Mouse (Mus musculus) lung, embryonic 14.5 days (tissue): Measurements from ENCODE around the gene Mr1. TPM values are rescaled to one million over a fixed set of nuclear protein-coding genes. Genes with fewer than 3 reads are reported as not detected.
"Not testable (repeated sequence)": the region's sequence is repeated elsewhere in the genome, so short reads cannot be mapped to it uniquely, and the experiment has no call there.

Experiments
- ATAC-seq: fragments of 200-750 bp; cut with Nextera tagmentation; 2 replicates; pipeline ENCODE4 v1.8.0; 2017; ENCODE audit warnings: mild to moderate bottlenecking, moderate TSS enrichment, moderate library complexity; ENCODE audit not compliant: insufficient read depth
- DNase-seq: peaks from one replicate; pipeline ENCODE4 v3.0.0-alpha.2; 2015
- H3K27ac ChIP-seq: fragments of 300-500 bp; sonication (generic); 2 replicates; pipeline ENCODE4 v1.5.1; 2014; ENCODE audit warnings: low read depth, mild to moderate bottlenecking, moderate library complexity
- H3K27me3 ChIP-seq: fragments of 300-500 bp; sonication (generic); 2 replicates; pipeline ENCODE4 v1.6.1; 2014; ENCODE audit warnings: low read length, control low read depth; ENCODE audit not compliant: insufficient read depth
- H3K36me3 ChIP-seq: fragments of 300-500 bp; sonication (generic); 2 replicates; pipeline ENCODE4 v1.6.1; 2014; ENCODE audit warnings: control low read depth; ENCODE audit not compliant: insufficient read depth
- H3K4me1 ChIP-seq: fragments of 300-500 bp; sonication (generic); 2 replicates; pipeline ENCODE4 v1.6.1; 2014; ENCODE audit warnings: antibody characterized with exemption, control low read depth; ENCODE audit not compliant: insufficient read depth
- H3K4me2 ChIP-seq: fragments of 300-500 bp; sonication (generic); 2 replicates; pipeline ENCODE4 v1.6.1; 2014; ENCODE audit warnings: mild to moderate bottlenecking
- H3K4me3 ChIP-seq: fragments of 300-500 bp; sonication (generic); 2 replicates; pipeline ENCODE4 v1.5.1; 2014; ENCODE audit warnings: low read depth, low read length
- H3K9ac ChIP-seq: fragments of 300-500 bp; sonication (generic); 2 replicates; pipeline ENCODE4 v1.6.1; 2014
- H3K9me3 ChIP-seq: fragments of 300-500 bp; sonication (generic); 2 replicates; pipeline ENCODE4 v1.6.1; 2016; ENCODE audit warnings: low read depth, low read length, control low read depth
- CTCF ChIP-seq: IDR thresholded peaks from 2 replicates; pipeline ENCODE4 v1.5.1; 2016; ENCODE audit warnings: antibody characterized with exemption, low read depth
- WGBS: fragments of 180-500 bp; shearing (Covaris S2); extraction: QIAGEN DNeasy Blood & Tissue Kit; methylation state at CpG from one replicate; pipeline ENCODE4 v1.1.7; 2014; 5-methylcytosine and 5-hydroxymethylcytosine counted together
- polyA plus RNA-seq: library from polyadenylated mRNA; unstranded; fragments of >200 nt; fragmentation: Nextera tagmentation; extraction: Ambion mirVana; gene quantifications from 2 replicates; pipeline ENCODE4 v1.2.1, GENCODE M21; 2014

Gene Mr1
- polyA plus RNA-seq, 1 experiment from 2014 or later: 13.6 TPM

DNA sequence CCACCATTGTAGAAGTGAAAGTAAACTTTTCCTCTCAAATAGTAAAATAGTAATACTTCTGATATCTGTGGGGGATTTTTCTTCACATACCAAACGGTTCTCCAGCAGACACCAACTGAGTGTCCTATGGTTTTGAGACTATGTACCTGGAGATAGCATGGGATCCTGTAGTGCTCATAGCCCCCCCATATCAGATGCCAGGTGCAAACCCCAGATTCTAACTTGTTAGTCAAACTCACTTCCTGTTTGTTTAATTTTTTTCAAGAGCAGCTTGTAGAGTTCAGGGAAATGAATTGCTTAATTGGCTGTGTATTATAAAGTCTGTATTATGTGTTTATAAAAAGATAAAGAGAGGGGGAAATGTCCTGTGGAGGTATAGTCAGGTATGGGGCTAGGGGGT, 27.8 kb upstream of the Mr1 start:
- WGBS: 72% methylated on average over 1 of the region's 1 CpGs
- Histone ChIP-seq H3K27me3 (no peaks in the 10 kb centered on the region), H3K4me3 (no peak overlapping the region), H3K4me1 (no peaks in the 10 kb centered on the region), H3K4me2 (no peak overlapping the region), H3K9ac (no peak overlapping the region), H3K27ac (no peak overlapping the region), H3K36me3 (peaks cover 36% of the 10 kb centered on the region; the same call in 1 of the 2 replicates), H3K9me3 (no peaks in the 10 kb centered on the region)
- DNase-seq (no peak), ATAC-seq (no peak)
- TF ChIP-seq CTCF: no peak

DNA sequence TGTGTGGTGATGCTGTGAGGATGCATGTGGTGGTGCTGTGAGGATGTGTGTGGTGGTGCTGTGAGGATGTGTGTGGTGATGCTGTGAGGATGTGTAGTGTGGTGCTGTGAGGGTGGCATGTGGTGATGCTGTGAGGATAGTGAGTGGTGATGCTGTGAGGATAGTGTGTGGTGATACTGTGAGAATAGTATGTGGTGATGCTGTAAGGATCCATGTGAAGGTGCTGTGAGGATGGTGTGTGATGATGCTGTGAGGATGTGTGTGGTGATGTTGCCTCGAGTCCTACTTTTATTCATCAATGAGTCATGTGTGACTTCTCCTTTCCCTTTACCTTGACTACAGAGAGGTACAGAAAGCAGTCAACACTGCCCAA, 27.0 kb upstream of the Mr1 start:
- H3K4me3 ChIP-seq, H3K4me2 ChIP-seq, H3K9me3 ChIP-seq, H3K27me3 ChIP-seq, ATAC-seq, H3K9ac ChIP-seq, H3K27ac ChIP-seq, DNase-seq, H3K4me1 ChIP-seq: not testable (repeated sequence)
- WGBS: 92% methylated on average over 1 of the region's 1 CpGs
- H3K36me3 ChIP-seq: peaks cover 28% of the 10 kb centered on the region; the same call in 1 of the 2 replicates

DNA sequence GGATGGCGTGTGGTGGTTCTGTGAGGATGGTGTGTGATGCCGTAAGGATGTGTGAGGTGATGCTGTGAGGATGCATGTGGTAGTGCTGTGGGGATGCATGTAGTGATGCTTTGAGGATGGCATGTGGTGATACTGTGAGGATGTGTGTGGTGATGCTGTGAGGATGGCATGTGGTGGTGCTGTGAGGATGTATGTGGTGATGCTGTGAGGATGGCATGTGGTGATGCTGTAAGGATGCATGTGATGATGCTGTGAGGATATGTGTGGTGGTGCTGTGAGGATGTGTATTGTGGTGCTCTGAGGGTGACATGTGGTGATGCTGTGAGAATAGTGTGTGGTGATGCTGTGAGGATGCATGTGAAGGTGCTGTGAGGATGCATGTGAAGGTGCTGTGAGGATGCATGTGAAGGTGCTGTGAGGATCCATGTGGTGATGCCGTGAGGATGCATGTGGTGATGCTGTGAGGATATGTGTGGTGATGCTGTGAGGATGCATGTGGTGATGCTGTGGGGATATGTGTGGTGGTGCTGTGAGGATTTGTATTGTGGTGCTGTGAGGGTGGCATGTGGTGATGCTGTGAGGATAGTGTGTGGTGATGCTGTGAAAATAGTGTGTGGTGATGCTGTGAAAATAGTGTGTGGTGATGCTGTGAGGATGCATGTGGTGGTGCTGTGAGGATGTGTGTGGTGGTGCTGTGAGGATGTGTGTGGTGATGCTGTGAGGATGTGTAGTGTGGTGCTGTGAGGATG, 26.5 kb upstream of the Mr1 start:
- ATAC-seq: no peak

DNA sequence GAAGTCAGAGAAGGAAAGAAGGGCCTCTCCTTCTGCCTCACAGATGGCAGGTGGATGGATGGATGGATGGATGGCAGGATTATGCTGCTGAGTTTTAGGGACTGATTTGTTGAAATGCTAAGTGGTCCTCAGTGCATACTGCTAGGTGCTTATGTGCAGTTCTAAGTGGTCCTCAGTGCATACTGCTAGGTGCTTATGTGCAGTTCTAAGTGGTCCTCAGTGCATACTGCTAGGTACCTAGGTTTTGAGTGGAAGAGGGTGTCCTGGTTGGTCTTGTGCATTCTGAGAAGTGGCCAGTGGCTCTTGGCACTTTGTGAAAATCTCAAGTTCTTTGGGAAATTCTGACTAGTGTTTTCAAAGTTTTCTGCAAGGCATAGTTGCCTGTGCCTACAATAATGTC, 23.3 kb upstream of the Mr1 start:
- Histone ChIP-seq H3K4me3 (no peak overlapping the region), H3K36me3 (0 out of 2 replicates have a peak, but pooled peaks cover 3% of the 10 kb centered on the region), H3K4me2 (no peak overlapping the region), H3K9ac (no peak overlapping the region), H3K27me3 (no peaks in the 10 kb centered on the region), H3K4me1 (no peaks in the 10 kb centered on the region; the same call in 1 of the 2 replicates), H3K27ac (no peak overlapping the region), H3K9me3 (no peaks in the 10 kb centered on the region)
- ATAC-seq (no peak), DNase-seq (no peak)
- no peak for TF ChIP-seq CTCF

More for the DNA sequence above, 26.5 kb upstream of the Mr1 start:
- DNase-seq: no peak
- no peaks in the 10 kb centered on the region for H3K27me3 ChIP-seq
- whole genome bisulfite sequencing: 72% methylated on average over 3 of the region's 3 CpGs
- no peak overlapping the region for H3K27ac ChIP-seq
- peaks cover 25% of the 10 kb centered on the region; the same call in 1 of the 2 replicates for H3K36me3 ChIP-seq
- no peaks in the 10 kb centered on the region for H3K4me1 ChIP-seq
- no peak overlapping the region for H3K9ac ChIP-seq
- TF ChIP-seq CTCF: no peak
- no peak overlapping the region for H3K4me3 ChIP-seq
- H3K9me3 ChIP-seq: no peaks in the 10 kb centered on the region
- H3K4me2 ChIP-seq: no peak overlapping the region

DNA sequence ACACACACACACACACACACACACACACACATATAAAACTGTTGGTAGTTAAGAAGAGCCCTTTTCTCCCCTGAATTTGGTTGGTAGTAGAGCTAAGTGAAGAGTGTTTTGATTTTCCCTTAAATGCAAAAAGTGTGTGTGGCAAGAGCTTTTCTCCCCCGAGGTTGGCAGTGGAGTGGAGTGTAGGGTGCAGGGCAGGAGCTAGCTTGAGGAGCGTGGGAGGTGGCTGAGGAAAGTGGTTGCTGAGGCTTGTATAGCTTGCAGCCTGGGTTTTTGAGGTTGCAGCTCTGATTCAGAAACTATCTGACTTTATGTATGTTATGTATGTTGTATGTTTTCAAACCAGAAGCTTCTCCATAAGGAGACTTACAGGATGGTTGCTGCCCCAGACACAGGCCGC, 20.8 kb upstream of the Mr1 start:
- H3K27ac ChIP-seq: no peak overlapping the region
- no peaks in the 10 kb centered on the region for H3K36me3 ChIP-seq
- H3K9ac ChIP-seq: no peak overlapping the region
- H3K27me3 ChIP-seq: no peaks in the 10 kb centered on the region
- DNase-seq (no peak), ATAC-seq (no peak)
- no peak overlapping the region for H3K4me2 ChIP-seq
- H3K4me1 ChIP-seq: no peaks in the 10 kb centered on the region; the same call in 1 of the 2 replicates
- no peaks in the 10 kb centered on the region for H3K9me3 ChIP-seq
- H3K4me3 ChIP-seq: no peak overlapping the region
- TF ChIP-seq CTCF: no peak
- 87% methylated on average over 3 of the region's 3 CpGs for WGBS

DNA sequence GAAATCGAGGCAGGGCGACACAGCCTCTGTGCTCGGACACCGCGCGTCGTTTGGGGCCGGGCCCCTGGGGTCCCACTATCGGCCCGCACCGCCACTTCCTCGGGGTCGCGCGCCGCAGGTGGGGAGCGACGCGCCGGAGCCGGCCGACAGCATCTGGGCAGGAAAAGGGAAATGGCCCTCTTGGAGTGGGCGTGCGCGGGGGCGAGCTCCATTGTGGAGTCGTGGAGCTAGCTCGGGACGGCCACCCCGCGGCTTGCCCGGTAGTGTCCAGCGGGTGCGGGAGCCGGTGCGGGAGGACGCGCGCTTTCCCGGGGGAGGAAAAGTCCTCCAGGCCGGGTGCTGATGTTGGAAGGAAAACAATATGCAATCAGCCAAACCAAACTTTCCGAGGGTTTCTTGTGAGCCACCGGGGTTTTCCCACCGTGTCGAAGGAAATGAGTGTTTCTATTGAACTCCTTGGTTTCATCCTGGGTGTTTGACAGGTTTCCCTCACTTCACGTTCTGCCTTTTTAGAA, 12.4 kb upstream of the Mr1 start:
- Histone ChIP-seq H3K9me3 (no peaks in the 10 kb centered on the region), H3K4me3 (peak overlapping the region; percentile 95), H3K4me1 (peaks cover 3% of the 10 kb centered on the region; the same call in 1 of the 2 replicates), H3K27me3 (no peaks in the 10 kb centered on the region), H3K27ac (peak overlapping the region; percentile 84), H3K9ac (peak overlapping the region; percentile 82), H3K4me2 (peak overlapping the region; percentile 76), H3K36me3 (no peaks in the 10 kb centered on the region)
- ATAC-seq (peak; percentile 75), DNase-seq (peak; percentile 74)
- TF ChIP-seq CTCF: peak; percentile 17; the same call in 1 of the 2 replicates
- WGBS: 0% methylated on average over 46 of the region's 46 CpGs

DNA sequence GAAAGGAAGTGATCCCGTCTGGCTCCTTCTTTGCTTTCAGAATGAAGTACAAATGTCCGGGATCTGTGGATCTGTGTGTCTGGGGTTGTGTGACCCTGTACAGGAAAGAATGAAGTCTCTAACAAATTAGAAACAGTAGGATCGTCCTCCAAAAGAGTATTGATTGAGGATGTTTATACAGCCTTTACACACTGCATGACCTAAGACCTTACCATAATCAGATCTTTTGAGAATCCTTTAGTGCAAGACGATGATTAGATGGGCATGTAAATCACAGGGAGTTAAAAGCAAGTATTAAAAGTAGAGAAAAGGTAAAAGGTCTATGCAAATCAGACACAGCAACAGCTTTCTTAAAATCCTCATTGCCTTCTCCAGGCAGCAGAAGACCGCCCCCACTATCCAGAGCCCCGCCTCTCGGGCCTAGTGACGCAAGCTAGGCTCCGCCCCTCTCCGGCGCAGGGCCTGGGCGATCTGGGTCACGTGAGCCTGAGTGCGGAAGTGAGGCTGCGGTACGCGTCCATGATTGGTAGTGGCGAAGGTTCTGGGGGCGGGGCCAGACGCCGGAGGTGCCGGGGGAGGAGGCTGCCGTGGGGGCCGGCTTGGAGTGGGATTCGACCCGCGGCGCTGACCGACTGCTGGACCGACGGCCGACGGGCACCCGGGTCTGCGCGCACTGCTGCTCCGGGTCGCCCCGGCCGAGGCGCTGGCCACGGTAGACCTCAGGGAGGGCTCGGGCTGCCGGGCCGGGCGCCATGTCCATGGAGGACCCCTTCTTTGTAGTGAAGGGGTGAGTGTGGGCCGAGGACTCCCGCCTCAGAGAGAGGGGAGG, 11.7 kb upstream of the Mr1 start, which contains the start of gene Stx6:
Gene Stx6 (plus strand): TSS at position 575 of the 829 bp plus-strand sequence.
- Histone ChIP-seq H3K9me3 (no peaks in the 10 kb centered on the region), H3K27ac (peak within 1 kb of the TSS; percentile 84), H3K27me3 (no peaks in the 10 kb centered on the region), H3K4me3 (peak within 1 kb of the TSS; percentile 95), H3K4me1 (peaks cover 3% of the 10 kb centered on the region; the same call in 1 of the 2 replicates), H3K9ac (peak within 1 kb of the TSS; percentile 82), H3K36me3 (no peaks in the 10 kb centered on the region), H3K4me2 (peak within 1 kb of the TSS; percentile 76)
- ATAC-seq: peak; percentile 98
- no peak for TF ChIP-seq CTCF
- DNase-seq: peak; percentile 99
- 1% methylated on average over 47 of the region's 48 CpGs for WGBS
